Mouse (Mus musculus) thymus, postnatal 0 days (tissue): Measurements from ENCODE around the gene Zmynd8. TPM values are rescaled to one million over a fixed set of nuclear protein-coding genes. Genes with fewer than 3 reads are reported as not detected.
"Not testable (repeated sequence)": the region's sequence is repeated elsewhere in the genome, so short reads cannot be mapped to it uniquely, and the experiment has no call there.

ENCODE experiments used
- DNase-seq: peaks from one replicate; pipeline ENCODE4 v3.0.0-alpha.2; 2015; ENCODE audit warnings: low spot score
- polyA plus RNA-seq: library from polyadenylated mRNA; unstranded; fragments of >200 nt; fragmentation: Nextera tagmentation; extraction: Ambion mirVana; gene quantifications from 2 replicates; pipeline ENCODE4 v1.2.1, GENCODE M21; 2015

The Zmynd8 gene
- polyA plus RNA-seq, 1 experiment from 2014 or later, result 46.7 TPM

DNA sequence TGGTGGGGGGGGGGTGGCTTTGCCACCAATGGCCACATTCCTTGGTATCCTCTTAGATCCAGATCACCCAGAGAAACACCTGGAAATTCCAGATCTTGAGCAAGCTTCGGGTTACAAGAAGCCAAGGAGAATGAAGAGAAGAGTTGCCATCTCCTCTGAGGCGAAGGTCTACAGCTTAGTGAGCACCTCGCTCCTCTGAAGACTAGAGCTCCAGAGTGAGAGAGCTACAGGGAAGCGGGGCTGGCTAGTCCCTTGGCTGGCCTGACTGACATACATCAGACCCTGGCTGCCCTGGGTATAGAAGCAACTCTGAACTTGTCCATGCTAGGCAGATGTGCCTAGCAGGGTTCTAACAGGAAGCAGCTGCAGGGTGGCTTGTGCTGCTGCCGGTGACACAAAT, 89.7 kb downstream of the Zmynd8 start:
- no peak for DNase-seq

DNA sequence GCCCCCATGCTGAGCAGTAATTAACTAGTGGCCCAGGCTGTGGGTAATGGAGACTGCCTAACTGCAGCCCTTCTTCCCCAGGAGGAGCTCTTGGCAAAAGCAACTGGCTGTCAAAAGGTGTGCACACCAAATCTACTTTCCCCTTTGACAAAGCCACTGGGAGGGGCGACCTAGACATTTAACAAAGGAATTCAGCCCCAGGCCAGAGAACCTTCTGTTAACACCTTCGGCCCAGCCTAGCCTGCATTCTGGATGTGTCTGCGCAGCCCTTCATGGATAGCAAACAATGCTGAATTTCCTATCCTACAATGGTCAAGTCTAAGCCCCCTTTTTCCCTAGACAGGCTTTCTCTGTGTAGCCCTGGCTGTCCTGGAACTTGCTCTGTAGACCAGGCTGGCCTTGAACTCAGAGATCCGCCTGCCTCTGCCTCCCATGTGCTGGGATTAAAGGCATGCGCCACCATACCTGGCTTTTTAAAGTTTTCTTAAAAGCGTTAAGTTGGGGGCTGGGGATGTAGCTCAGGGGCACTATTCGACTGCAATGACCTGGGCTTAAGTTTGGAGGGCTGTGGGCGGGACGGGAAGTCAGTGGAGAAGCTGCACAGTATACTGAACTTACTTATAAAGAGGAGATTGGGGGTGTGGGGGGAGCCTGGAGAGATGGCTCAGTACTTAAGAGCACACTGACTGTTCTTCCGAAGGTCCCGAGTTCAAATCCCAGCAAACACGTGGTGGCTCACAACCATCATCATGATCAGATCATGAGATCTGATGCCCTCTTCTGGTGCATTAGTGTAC, 90.4 kb downstream of the Zmynd8 start:
- DNase-seq, result no peak

DNA sequence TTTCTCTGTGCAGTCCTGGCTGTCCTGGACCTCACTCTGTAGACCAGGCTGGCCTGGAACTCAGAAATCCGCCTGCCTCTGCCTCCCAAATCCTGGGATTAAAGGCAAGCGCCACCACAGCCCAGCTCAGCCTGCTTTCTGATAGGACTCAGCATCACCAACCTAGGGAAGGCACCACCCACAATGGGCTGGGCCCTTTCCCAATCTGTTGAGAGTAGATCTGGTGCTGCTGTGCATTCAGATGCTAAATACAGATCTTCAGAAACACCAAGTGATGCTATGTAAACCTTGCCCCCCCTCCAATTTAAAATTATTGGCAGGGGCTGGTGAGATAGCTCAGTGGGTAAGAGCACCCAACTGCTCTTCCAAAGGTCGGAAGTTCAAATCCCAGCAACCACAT, 98.6 kb downstream of the Zmynd8 start:
- DNase-seq, result not testable (repeated sequence)

DNA sequence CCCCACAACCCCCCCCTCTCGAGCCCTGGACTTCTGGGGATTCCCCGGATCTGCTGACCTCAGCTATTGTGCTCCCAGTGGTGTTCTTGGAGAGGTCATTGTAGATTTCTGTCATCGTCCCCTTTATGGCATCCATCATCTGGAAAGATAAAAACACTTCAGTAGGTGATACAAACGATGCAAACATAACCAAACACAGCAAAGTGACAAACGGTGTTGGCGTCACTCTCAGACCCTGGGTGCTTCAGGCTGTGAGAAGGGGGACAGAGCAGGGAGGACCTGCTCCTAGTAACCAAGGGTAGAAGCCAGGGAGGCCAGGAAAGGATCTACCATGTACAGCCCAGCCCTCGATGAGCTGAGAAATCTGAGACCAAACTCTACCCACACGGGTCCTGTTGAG, 100.9 kb downstream of the Zmynd8 start:
- no peak for DNase-seq

DNA sequence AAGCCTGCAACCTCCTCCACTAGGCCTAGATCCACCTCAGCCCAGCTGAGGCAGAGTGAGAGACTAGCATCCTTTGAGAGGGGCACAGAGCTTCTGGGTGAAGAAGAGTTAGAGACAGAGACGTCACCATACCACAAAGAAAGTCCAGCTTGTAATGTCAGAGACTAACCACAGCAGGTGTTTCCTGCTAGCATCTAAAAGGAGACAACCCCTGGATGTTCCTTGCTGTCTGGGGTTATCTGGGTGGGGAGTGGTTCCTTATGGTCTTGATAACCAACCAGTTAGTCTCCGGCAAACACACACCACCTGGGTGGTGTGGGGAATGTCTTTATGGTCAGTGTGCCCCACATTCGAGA, 105.6 kb downstream of the Zmynd8 start:
- peak; percentile 83 for DNase-seq

DNA sequence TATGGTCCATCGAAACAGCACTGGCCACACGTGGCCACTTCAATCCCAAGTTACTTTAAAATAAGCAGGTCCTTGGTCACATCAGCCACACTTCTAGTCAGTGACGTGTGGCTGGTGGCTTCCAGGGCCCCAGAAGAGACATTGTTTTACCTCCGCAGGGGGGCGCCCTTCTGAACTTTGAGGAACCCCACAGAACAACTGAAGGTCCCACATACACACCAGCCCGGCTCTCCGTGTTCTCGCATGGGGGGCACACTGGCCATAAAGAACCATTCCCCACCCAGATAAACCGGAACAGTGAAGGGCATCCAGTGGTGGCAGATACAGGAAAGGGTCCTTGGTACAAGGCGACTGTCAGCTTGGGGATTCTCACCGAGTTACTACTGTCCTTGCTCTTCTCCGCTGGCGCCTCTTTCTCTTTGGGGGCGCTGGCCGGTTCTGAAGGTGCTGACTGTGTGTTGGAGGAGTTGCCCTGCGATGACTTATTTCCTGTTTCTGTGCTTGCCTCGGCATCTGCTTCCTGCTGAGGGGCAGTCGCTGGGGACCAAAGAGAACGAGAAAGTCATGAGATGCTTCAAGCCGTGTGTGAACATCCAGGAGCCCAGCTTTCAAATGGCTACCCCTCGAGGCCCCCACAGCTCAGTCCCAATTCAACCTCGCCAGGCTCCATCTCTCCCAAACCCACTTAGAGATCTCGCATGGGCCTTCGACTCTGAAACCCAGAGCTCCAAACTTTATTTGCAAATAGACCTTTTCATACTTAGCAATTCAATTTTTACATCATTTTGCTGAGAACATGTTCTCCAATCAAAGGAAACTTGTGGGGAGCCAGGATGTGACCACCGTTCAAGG, 106.2 kb downstream of the Zmynd8 start:
- peak; percentile 82 for DNase-seq

DNA sequence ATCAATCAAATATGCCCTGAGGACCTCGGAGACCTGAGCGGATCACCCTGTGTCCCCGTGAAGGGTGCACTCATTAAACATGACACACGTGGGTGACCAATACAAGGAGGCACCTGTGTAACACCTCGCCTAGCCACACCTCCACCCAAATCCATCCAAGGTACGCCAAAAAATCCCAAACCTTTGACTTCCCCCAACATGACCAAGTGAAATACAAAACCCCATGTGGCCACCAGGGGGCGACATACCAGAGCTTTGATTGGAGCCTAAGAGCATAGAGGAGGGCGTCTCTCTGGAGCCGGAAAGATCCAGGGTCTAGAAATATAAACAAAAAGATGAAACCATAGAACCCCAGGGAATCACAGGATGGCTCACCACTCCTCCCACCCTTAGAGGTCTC, 107.2 kb downstream of the Zmynd8 start:
- peak; percentile 67 for DNase-seq

DNA sequence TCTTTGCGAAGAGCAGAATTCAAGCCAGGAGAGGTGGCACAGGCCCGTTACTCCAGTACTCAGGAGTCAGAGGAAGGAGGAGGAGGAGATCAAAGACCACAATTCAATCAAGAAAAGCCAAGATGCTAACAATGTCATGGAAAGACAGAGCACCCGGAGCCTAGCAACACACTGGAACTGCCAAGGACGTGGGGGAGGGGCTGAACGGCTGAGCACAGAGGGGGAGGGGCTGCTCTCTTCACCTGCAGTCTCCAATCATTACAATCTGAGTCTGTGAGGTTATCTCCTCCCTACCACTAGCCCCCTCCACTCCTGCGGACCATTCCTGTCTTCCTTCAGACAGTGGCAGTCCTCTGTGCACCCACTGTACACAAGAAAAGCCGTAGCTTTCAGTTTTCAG, 107.8 kb downstream of the Zmynd8 start:
- DNase-seq, result no peak

DNA sequence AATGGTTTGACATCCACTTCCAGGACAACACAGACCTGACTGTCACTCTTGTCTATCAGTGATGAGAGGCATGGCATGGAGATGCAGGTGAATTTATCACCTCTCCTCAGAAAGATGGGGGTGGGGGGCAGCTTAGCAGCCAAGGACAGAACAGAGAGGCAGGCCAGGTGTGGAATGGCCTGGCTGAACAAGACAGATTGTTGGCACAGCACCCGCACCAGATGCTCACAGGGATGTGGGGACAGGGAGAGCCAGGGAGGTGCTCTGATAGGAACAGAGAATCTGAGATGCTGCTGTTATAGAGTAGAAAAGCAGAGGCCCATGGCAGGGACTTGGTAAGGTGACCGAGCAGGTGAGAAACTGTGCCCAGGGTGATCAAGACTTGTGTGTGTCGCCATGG, 109.1 kb downstream of the Zmynd8 start:
- DNase-seq, result no peak

DNA sequence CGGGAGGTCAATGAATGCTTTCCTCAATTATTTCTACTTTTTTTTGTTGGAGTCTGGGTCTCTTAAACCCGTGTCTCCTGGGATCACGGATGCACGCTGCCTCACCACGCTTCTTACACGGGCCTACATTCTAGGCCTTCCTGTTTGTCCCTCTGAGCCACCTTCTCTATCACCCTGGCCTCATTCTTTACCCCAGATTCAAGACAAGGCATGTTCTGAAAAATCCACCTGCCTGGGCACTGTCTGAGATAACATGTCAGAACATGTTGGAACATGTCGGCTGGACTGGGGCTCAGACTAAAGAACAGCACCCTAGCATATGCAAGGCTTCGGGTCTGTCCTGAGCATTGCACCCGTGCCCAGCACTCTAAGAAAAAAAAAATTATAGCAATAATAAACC, 110.0 kb downstream of the Zmynd8 start:
- no peak for DNase-seq

DNA sequence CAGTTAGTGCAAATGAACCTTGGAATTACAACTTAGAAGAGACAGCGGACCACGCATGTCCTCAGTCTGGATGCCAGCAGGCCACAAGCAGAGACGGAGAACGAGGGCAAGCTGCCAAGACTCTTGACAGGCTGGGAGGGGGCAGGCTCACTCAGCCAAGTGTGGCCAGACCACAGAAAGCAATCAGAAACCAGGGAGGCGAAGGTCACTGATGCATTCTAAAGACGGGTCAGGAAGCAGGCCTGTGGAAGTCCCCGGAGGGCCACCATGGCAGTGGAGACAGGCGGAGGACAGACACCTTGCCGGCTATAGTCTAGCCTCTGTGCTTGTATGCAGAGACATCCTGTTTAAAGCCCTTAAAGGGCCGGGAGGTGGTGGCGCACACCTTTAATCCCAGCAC, 110.8 kb downstream of the Zmynd8 start:
- no peak for DNase-seq

DNA sequence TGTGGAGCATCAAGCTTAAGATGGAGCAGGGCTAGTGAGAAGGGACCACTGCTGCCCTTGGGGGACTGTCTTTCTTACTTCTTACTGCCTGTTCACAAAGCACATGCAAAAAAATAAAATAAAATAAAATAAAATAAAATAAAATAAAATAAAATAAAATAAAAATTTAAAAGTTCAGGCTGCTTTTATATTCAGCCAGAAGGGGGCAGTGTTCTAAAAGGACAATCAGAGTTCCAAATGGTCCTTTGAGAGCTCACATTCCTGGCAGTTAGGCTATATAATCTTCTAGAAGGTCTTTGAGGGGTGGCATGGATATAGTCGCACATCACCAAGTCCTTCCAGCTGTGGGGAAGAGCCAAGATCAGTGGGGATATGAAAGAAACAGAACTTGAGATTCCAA, 112.3 kb downstream of the Zmynd8 start:
- no peak for DNase-seq

DNA sequence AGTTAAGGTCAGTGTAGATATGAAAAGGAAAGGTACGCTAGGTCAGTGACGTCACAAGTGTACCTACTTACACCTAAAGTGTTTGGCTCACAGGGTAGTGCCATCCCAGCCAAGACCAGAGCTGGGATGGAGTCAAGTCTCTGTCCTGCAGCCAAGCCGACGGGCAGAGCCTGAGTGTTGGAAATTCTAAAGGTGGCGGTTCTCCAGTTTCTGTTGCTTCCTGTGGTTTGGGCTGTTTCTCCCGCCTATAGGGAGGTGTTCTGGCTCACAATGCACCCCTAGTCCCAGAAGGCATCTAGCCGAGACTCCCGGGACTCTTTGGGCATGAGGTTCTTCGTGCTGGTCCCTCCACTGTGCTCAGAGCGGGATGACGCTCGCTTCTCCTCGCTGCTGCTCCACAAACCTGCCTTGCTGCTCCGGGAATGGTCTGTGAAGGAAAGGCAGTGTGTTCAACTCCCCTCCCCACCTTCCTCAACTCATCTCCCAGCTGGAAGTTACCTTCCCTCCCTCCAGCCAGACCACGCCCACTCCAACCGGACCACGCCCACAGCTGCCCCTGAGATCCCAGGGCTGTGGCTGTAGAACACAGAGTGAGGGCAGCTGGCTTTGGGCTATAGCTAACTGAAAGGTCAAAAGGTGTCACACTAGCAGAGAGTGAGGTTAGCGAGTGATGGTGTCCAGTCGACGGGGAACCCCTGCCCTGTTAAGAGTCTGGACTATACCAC, 113.3 kb downstream of the Zmynd8 start:
- no peak for DNase-seq

DNA sequence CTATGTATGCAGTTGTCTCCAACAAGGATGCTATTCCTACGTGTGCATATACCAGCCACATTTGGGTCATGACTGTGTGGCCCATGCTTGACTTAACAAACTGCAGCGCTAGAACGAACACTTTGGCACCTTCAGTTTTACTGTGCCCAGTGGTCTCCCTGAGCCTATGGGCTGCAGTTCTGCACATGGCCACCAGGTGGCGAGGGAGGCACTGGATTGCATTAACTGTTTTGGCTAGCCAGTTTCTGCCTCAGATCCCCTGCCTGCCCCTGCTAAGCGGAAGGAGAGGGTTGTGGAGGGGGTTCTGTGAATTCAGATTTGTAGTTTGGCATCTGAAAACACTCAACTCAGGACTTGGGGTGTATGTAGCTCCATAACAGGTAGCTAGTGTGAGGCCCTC, 116.5 kb downstream of the Zmynd8 start:
- DNase-seq, result peak; percentile 82

DNA sequence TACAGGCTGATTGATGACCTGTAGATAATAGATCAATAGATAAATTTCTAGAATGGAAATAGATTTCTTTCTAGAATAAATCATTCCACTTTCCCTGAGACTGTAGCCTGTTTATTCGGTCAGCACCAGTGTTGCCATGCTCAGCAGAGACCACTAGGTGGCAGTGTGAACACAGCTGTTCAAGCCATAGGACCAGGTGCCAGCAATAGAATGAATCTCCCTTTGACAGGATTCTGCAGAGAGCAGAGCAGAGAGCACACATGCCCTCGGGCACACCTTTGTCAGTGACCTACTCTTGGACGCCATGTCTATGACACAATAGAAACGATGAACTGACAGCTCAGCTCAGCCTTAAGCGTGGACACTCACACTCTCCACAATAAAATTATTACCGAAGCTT, 119.9 kb downstream of the Zmynd8 start:
- DNase-seq, result peak; percentile 87

DNA sequence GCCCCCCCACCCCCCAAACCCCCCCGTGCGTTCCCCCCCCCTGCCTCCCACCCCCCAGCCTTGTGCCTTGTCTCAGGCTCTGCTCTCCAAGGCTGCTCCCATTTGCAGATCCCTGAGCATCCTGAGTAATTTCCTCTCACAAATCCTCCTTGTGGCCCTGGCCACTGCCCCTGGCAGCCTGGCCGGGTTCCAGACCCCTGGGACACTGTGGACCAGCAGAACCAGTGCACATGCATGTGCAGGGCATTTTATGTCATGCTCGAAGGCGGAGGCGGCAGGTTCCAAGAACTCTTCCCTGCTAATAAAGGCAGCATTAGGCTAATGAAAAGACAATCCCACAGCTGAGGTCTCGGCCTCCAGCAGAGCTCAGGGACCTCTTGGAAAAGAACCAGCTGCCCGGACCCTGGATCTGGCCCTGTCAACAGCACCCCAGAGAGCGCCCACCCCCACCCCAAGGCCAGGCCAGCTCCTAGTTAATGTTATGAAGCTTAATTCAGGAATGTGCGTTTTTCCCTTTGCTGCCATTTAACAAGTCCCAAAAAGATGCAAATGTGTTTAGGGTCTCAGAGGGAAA, 129.4 kb downstream of the Zmynd8 start:
- DNase-seq, result no peak

DNA sequence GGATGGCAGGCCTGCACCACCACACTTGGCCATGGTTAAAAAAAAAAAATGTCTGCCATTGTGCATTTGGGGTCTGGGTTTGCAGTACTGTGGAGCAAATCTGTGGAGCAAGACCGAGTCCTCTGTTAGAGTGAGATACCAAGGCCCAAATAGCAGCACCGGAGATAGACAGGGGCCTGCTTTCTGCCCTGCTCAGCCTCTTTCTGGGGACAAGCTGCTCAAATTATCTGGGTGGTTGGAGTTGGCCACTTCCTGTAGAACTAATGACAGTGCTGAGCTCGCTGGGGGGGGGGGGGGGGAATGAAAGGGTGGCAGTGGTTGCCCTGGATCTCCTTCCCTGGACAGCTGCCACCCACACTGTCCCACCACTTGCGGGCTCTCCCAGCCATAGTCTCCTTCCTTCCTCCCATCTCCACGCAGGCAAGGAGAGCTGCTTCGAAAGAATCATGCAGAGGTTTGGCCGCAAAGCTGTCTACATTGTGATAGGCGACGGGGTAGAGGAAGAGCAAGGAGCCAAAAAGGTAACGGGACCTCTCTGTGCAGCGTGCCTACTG, 129.9 kb downstream of the Zmynd8 start:
- no peak for DNase-seq

DNA sequence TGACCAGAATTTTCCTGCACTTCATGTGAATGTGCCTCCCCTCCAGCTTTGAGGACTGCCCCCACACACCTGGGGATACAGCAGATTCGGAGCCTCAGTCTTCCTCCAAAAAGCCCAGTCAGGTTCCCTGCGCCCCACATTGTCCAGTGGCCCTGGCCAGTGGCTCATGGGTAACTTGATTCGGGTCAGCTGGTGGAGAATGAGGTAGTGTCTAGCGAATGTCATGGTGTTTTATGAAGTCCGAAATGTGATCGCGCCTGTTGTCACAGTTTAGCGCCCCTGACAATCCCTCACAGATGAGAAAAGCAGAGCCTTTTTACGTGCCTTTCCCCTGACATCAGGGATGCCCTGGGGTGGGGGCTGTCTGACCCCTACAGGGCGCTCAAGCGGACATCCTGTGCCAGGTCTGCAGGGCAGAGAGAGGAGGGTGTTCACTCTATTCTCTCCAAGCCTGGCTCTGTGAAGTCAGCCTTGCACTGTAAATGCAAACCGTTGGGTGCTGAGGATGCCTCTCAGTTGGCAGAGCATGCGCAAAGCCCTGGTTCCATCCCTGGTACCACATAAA, 139.3 kb downstream of the Zmynd8 start:
- DNase-seq, result no peak

DNA sequence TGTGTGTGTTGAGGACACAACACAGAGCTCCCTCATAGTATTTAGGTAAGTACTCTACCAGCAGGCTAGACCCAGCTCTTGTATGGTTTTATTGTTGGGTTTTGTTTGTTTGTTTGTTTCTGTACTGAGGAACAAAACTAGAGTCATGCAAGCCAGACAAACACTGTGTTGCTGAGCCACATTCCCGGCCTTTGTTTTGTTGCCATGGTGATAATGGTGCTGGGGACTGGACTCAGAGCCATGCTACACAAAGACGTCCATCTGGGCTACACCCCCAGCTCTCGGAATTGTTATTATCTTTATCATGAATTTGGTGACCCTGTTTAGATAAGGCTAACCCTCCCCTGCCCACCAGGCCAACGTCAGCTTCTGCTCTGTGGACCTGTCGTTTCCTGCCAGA, 140.3 kb downstream of the Zmynd8 start:
- DNase-seq, result no peak

DNA sequence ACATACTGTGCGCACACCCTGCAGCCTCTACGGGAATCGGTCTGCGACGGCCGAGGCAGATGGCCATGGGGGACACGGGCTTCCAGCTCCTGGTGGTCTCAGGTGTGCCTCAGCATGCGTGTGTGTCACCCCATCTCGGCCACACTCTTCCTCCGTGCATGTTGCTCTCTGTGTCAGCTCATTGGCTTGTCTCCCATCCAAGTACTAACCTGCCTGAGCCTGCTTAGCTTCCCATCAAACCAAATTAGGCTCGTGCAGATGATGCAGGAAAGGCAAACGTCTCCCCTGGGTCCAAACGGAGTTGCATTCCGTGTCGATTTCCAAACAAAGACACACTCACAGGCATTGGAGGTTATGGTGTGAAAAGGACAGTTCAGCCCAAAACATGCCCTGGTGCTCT, 141.0 kb downstream of the Zmynd8 start:
- no peak for DNase-seq

DNA sequence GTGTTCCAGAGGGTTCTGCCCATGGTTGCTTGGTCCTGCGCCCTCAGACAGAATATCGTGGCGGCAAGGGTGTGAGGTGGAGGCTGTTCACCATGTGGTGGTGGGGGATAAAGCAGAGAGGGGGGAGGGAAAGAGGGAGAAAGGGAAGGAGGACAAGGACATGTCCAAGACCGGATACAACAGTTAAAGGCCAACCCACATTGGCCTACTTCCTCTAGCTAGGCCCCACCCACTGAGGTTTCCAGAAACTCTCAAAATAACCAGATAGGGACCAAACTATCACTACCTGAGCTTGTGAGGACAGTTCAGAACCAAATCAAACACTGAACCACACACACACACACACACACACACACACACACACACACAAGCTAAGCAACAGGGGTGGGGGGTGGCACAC, 146.1 kb downstream of the Zmynd8 start:
- no peak for DNase-seq
